Mouse (Mus musculus) erythroblast, embryonic 14.5 days (primary cell): Measurements from ENCODE around the gene Myt1l.

ENCODE experiments used
- GATA1 ChIP-seq: IDR thresholded peaks from 2 replicates; pipeline ENCODE4 v1.6.1; 2012; ENCODE audit warnings: low read length, inconsistent platforms, mixed read lengths
- TAL1 ChIP-seq: IDR thresholded peaks from 3 replicates; pipeline ENCODE4 v1.6.1; 2012; ENCODE audit warnings: low read length, inconsistent platforms, mixed read lengths

- TF ChIP-seq GATA1: no peak
- no peak for TF ChIP-seq TAL1
Observed at GRCm38 (mm10) chr12:29951485-29951884, 423.3 kb downstream of the Myt1l start.
